Mouse (Mus musculus) liver, postnatal 0 days (tissue): ENCODE measurements around the gene Hoxd8.

ENCODE experiments used
- CTCF ChIP-seq: sonication (generic); IDR thresholded peaks from 2 replicates; pipeline ENCODE4 v1.5.1; 2016; ENCODE audit warnings: antibody characterized with exemption, low read depth
- EP300 ChIP-seq: IDR thresholded peaks from 2 replicates; pipeline ENCODE4 v1.6.1; 2016; ENCODE audit warnings: antibody characterized with exemption, low read depth, mild to moderate bottlenecking

- TF ChIP-seq CTCF (no peak), EP300 (no peak)
Measured at GRCm38 (mm10) chr2:74708676-74709075, 4.3 kb downstream of the Hoxd8 start.
